Mouse (Mus musculus): ENCODE measurements around the gene Mcrip2. TPM values are rescaled to one million over a fixed set of nuclear protein-coding genes. Genes with fewer than 3 reads are reported as not detected.

Gene Mcrip2
- polyA plus RNA-seq, 1 experiment = 29.2 TPM

- Histone ChIP-seq H3K4me3 (ENCODE audit: insufficient read depth, low read length) (no peak overlapping the region), H3K4me1 (ENCODE audit: control insufficient read depth, insufficient read depth, low read length) (peaks cover 2% of the 10 kb centered on the region; the same call in 1 of the 2 replicates), H3K27ac (ENCODE audit: insufficient read depth, low read length) (no peak overlapping the region)
- TF ChIP-seq CTCF (IDR thresholded peaks at IDR 0.05; ENCODE audit: extremely low read depth, insufficient read depth, low read length) (no peak), POLR2A (IDR thresholded peaks at IDR 0.05; ENCODE audit: extremely low read depth, insufficient read depth, low read length) (no peak)
These were observed 31.6 kb upstream of the Mcrip2 start for GRCm38 (mm10) chr17:25900193-25900592.

- TF ChIP-seq POLR2A (IDR thresholded peaks at IDR 0.05; ENCODE audit: extremely low read depth, insufficient read depth, low read length) = no peak
- TF ChIP-seq CTCF (IDR thresholded peaks at IDR 0.05; ENCODE audit: extremely low read depth, insufficient read depth, low read length) = no peak
- H3K27ac ChIP-seq (ENCODE audit: insufficient read depth, low read length) = no peak overlapping the region
- H3K4me1 ChIP-seq (ENCODE audit: control insufficient read depth, insufficient read depth, low read length) = peaks cover 2% of the 10 kb centered on the region; the same call in 1 of the 2 replicates
- no peak overlapping the region for H3K4me3 ChIP-seq (ENCODE audit: insufficient read depth, low read length)
These were observed 27.3 kb upstream of the Mcrip2 start for GRCm38 (mm10) chr17:25895891-25896290.

- no peak overlapping the region for H3K27ac ChIP-seq (ENCODE audit: insufficient read depth, low read length)
- peaks cover 2% of the 10 kb centered on the region; the same call in 1 of the 2 replicates for H3K4me1 ChIP-seq (ENCODE audit: control insufficient read depth, insufficient read depth, low read length)
- TF ChIP-seq POLR2A (IDR thresholded peaks at IDR 0.05; ENCODE audit: extremely low read depth, insufficient read depth, low read length) (no peak), CTCF (IDR thresholded peaks at IDR 0.05; ENCODE audit: extremely low read depth, insufficient read depth, low read length) (no peak)
- H3K4me3 ChIP-seq (ENCODE audit: insufficient read depth, low read length) = no peak overlapping the region
These were observed 26.9 kb upstream of the Mcrip2 start for GRCm38 (mm10) chr17:25895415-25895814.

- H3K4me3 ChIP-seq (ENCODE audit: insufficient read depth, low read length) = no peak overlapping the region
These were observed 25.5 kb upstream of the Mcrip2 start for GRCm38 (mm10) chr17:25893975-25894617.

GRCm38 (mm10) chr17:25888837-25889236 lies 20.3 kb upstream of the Mcrip2 start:
- Histone ChIP-seq H3K4me1 (ENCODE audit: control insufficient read depth, insufficient read depth, low read length) (0 out of 2 replicates have a peak, but pooled peaks cover 1% of the 10 kb centered on the region), H3K4me3 (ENCODE audit: insufficient read depth, low read length) (no peak overlapping the region), H3K27ac (ENCODE audit: insufficient read depth, low read length) (no peak overlapping the region)
- TF ChIP-seq POLR2A (IDR thresholded peaks at IDR 0.05; ENCODE audit: extremely low read depth, insufficient read depth, low read length) = no peak
- no peak for TF ChIP-seq CTCF (IDR thresholded peaks at IDR 0.05; ENCODE audit: extremely low read depth, insufficient read depth, low read length)

More at GRCm38 (mm10) chr17:25893975-25894617, 25.5 kb upstream of the Mcrip2 start:
- TF ChIP-seq CTCF (IDR thresholded peaks at IDR 0.05; ENCODE audit: extremely low read depth, insufficient read depth, low read length) (peak; percentile 98), POLR2A (IDR thresholded peaks at IDR 0.05; ENCODE audit: extremely low read depth, insufficient read depth, low read length) (no peak)
- H3K4me1 ChIP-seq (ENCODE audit: control insufficient read depth, insufficient read depth, low read length) = peaks cover 3% of the 10 kb centered on the region; the same call in 1 of the 2 replicates
- H3K27ac ChIP-seq (ENCODE audit: insufficient read depth, low read length) = no peak overlapping the region

GRCm38 (mm10) chr17:25887467-25887866 lies 18.9 kb upstream of the Mcrip2 start:
- no peak overlapping the region for H3K27ac ChIP-seq (ENCODE audit: insufficient read depth, low read length)
- no peak for TF ChIP-seq POLR2A (IDR thresholded peaks at IDR 0.05; ENCODE audit: extremely low read depth, insufficient read depth, low read length)
- 0 out of 2 replicates have a peak, but pooled peaks cover 1% of the 10 kb centered on the region for H3K4me1 ChIP-seq (ENCODE audit: control insufficient read depth, insufficient read depth, low read length)
- H3K4me3 ChIP-seq (ENCODE audit: insufficient read depth, low read length) = no peak overlapping the region

GRCm38 (mm10) chr17:25886806-25887205 lies 18.2 kb upstream of the Mcrip2 start:
- H3K27ac ChIP-seq (ENCODE audit: insufficient read depth, low read length) = no peak overlapping the region
- 0 out of 2 replicates have a peak, but pooled peaks cover 1% of the 10 kb centered on the region for H3K4me1 ChIP-seq (ENCODE audit: control insufficient read depth, insufficient read depth, low read length)
- no peak overlapping the region for H3K4me3 ChIP-seq (ENCODE audit: insufficient read depth, low read length)
- no peak for TF ChIP-seq POLR2A (IDR thresholded peaks at IDR 0.05; ENCODE audit: extremely low read depth, insufficient read depth, low read length)
- no peak for TF ChIP-seq CTCF (IDR thresholded peaks at IDR 0.05; ENCODE audit: extremely low read depth, insufficient read depth, low read length)

GRCm38 (mm10) chr17:25885636-25886035 lies 17.1 kb upstream of the Mcrip2 start:
- H3K27ac ChIP-seq (ENCODE audit: insufficient read depth, low read length) = no peak overlapping the region
- TF ChIP-seq CTCF (IDR thresholded peaks at IDR 0.05; ENCODE audit: extremely low read depth, insufficient read depth, low read length) = peak; percentile 43
- TF ChIP-seq POLR2A (IDR thresholded peaks at IDR 0.05; ENCODE audit: extremely low read depth, insufficient read depth, low read length) = no peak
- 0 out of 2 replicates have a peak, but pooled peaks cover 1% of the 10 kb centered on the region for H3K4me1 ChIP-seq (ENCODE audit: control insufficient read depth, insufficient read depth, low read length)
- H3K4me3 ChIP-seq (ENCODE audit: insufficient read depth, low read length) = no peak overlapping the region

GRCm38 (mm10) chr17:25883824-25884223 lies 15.3 kb upstream of the Mcrip2 start:
- Histone ChIP-seq H3K4me3 (ENCODE audit: insufficient read depth, low read length) (no peak overlapping the region), H3K4me1 (ENCODE audit: control insufficient read depth, insufficient read depth, low read length) (no peaks in the 10 kb centered on the region), H3K27ac (ENCODE audit: insufficient read depth, low read length) (no peak overlapping the region)
- TF ChIP-seq CTCF (IDR thresholded peaks at IDR 0.05; ENCODE audit: extremely low read depth, insufficient read depth, low read length) = no peak
- TF ChIP-seq POLR2A (IDR thresholded peaks at IDR 0.05; ENCODE audit: extremely low read depth, insufficient read depth, low read length) = no peak

GRCm38 (mm10) chr17:25883268-25883667 lies 14.7 kb upstream of the Mcrip2 start:
- TF ChIP-seq POLR2A (IDR thresholded peaks at IDR 0.05; ENCODE audit: extremely low read depth, insufficient read depth, low read length) (no peak), CTCF (IDR thresholded peaks at IDR 0.05; ENCODE audit: extremely low read depth, insufficient read depth, low read length) (no peak)

More at GRCm38 (mm10) chr17:25883268-25883667, 14.7 kb upstream of the Mcrip2 start:
- no peaks in the 10 kb centered on the region for H3K4me1 ChIP-seq (ENCODE audit: control insufficient read depth, insufficient read depth, low read length)
- no peak overlapping the region for H3K4me3 ChIP-seq (ENCODE audit: insufficient read depth, low read length)
- H3K27ac ChIP-seq (ENCODE audit: insufficient read depth, low read length) = no peak overlapping the region

Measured in cortical plate, adult 2 months (tissue).